Mouse (Mus musculus) heart, postnatal 36 days (tissue): ENCODE results near the gene Gm21988. TPM values are rescaled to one million over a fixed set of nuclear protein-coding genes. Genes with fewer than 3 reads are reported as not detected.

Experiments used
- DNase-seq, 2 experiments: peaks; one replicate each; pipeline ENCODE4 v3.0.0; 2021 to 2022
- intact Hi-C: fragments of 180-260 bp; cut with DNase I; formaldehyde crosslinking; loops from one replicate; pipeline ENCODE4 v1.15.1; 2025
- total RNA-seq, 2 experiments: library from RNA; stranded (reverse); gene quantifications; 2 replicates each; pipeline ENCODE4 v1.2.3; 2021

The Gm21988 gene
- 1 to 10 TPM; 2.1 to 3.3 TPM for total RNA-seq

GRCm38 (mm10) chr11:70239541-70240279, at the start of gene Gm21988, which contains the start of gene Rnasek:
Gene Gm21988 (minus strand): TSS chr11:70239830.
Gene Rnasek (minus strand): TSS chr11:70239842.
- peak; percentile 84 to 92 for DNase-seq
- intact Hi-C loops, result loop anchor here (10.0 kb wide), 2 partner anchors 405 to 825 kb away; partner anchors contain the start of genes Kdm6b, Rnf167 and Slc25a11

GRCm38 (mm10) chr11:70289236-70289635, 49.6 kb upstream of the Gm21988 start:
- DNase-seq, result peak; percentile 39 to 44
- intact Hi-C loops, result no loop called here

GRCm38 (mm10) chr11:70288102-70288501, 48.5 kb upstream of the Gm21988 start:
- DNase-seq, result no peak
- intact Hi-C loops, result no loop called here

- intact Hi-C loops, result no loop called here
Observed at GRCm38 (mm10) chr11:70285686-70286085, 46.1 kb upstream of the Gm21988 start.

GRCm38 (mm10) chr11:70284757-70285156, 45.1 kb upstream of the Gm21988 start:
- DNase-seq, result no peak
- intact Hi-C loops, result no loop called here

More at GRCm38 (mm10) chr11:70285686-70286085, 46.1 kb upstream of the Gm21988 start:
- DNase-seq, result no peak

GRCm38 (mm10) chr11:70283666-70284065, 44.0 kb upstream of the Gm21988 start:
- intact Hi-C loops, result no loop called here
- no peak for DNase-seq

- intact Hi-C loops, result loop anchor here (2.0 kb wide), 1 partner anchor 28 kb away; no protein-coding TSS in a partner anchor
- DNase-seq, result peak in 1 of 2 experiments; percentile 26
Observed at GRCm38 (mm10) chr11:70280441-70280840, 40.8 kb upstream of the Gm21988 start.

GRCm38 (mm10) chr11:70278961-70279360, 39.3 kb upstream of the Gm21988 start:
- intact Hi-C loops, result no loop called here
- no peak for DNase-seq

GRCm38 (mm10) chr11:70271641-70272040, 32.0 kb upstream of the Gm21988 start:
- no peak for DNase-seq
- intact Hi-C loops, result no loop called here

- intact Hi-C loops, result no loop called here
- peak; percentile 29 to 49 for DNase-seq
Observed at GRCm38 (mm10) chr11:70266405-70266804, 26.8 kb upstream of the Gm21988 start.

- no peak for DNase-seq
- intact Hi-C loops, result no loop called here
Observed at GRCm38 (mm10) chr11:70265819-70266218, 26.2 kb upstream of the Gm21988 start.

GRCm38 (mm10) chr11:70265252-70265651, 25.6 kb upstream of the Gm21988 start:
- DNase-seq, result no peak
- intact Hi-C loops, result no loop called here

- intact Hi-C loops, result no loop called here
- no peak for DNase-seq
Observed at GRCm38 (mm10) chr11:70259035-70259434, 19.4 kb upstream of the Gm21988 start.

GRCm38 (mm10) chr11:70254931-70255531, 15.4 kb upstream of the Gm21988 start, which contains the start of gene Alox12:
Gene Alox12 (minus strand): TSS chr11:70255353.
- DNase-seq, result peak; percentile 57 to 71
- intact Hi-C loops, result loop anchor here (1.0 kb wide), 1 partner anchor 54 kb away; no protein-coding TSS in a partner anchor

- no peak for DNase-seq
- intact Hi-C loops, result no loop called here
Observed at GRCm38 (mm10) chr11:70254337-70254736, 14.7 kb upstream of the Gm21988 start.

- intact Hi-C loops, result no loop called here
- no peak for DNase-seq
Observed at GRCm38 (mm10) chr11:70251853-70252252, 12.2 kb upstream of the Gm21988 start.

- intact Hi-C loops, result no loop called here
- no peak for DNase-seq
Observed at GRCm38 (mm10) chr11:70250150-70250549, 10.5 kb upstream of the Gm21988 start.

- peak; percentile 72 to 74 for DNase-seq
- intact Hi-C loops, result no loop called here
Observed at GRCm38 (mm10) chr11:70247136-70247845, 7.7 kb upstream of the Gm21988 start.

GRCm38 (mm10) chr11:70242591-70242990, 3.0 kb upstream of the Gm21988 start:
- DNase-seq, result no peak
- intact Hi-C loops, result no loop called here

GRCm38 (mm10) chr11:70238591-70239440, 814 bp downstream of the Gm21988 start:
- DNase-seq, result peak in 1 of 2 experiments; percentile 34
- intact Hi-C loops, result loop anchor here (10.0 kb wide), 2 partner anchors 406 to 824 kb away; partner anchors contain the start of genes Kdm6b, Rnf167 and Slc25a11
